Mouse (Mus musculus) large intestine, adult 2 months (tissue): ENCODE data around the gene Cuedc2. TPM values are rescaled to one million over a fixed set of nuclear protein-coding genes. Genes with fewer than 3 reads are reported as not detected.

Experiments
- DNase-seq: peaks from one replicate; pipeline ENCODE4 v3.0.0-alpha.2; 2012; ENCODE audit warnings: low read depth, low spot score
- WGBS: fragments of 180-500 bp; shearing (Covaris S2); methylation state at CpG from one replicate; pipeline ENCODE4 v1.1.7; 2018; 5-methylcytosine and 5-hydroxymethylcytosine counted together
- polyA plus RNA-seq: library from polyadenylated mRNA; depleted of rRNA; stranded (reverse); fragments of >200 nt; gene quantifications from 2 replicates; pipeline ENCODE4 v1.2.3, GENCODE M21; 2012

Gene Cuedc2
- polyA plus RNA-seq, 1 experiment, result 47.9 TPM

DNA sequence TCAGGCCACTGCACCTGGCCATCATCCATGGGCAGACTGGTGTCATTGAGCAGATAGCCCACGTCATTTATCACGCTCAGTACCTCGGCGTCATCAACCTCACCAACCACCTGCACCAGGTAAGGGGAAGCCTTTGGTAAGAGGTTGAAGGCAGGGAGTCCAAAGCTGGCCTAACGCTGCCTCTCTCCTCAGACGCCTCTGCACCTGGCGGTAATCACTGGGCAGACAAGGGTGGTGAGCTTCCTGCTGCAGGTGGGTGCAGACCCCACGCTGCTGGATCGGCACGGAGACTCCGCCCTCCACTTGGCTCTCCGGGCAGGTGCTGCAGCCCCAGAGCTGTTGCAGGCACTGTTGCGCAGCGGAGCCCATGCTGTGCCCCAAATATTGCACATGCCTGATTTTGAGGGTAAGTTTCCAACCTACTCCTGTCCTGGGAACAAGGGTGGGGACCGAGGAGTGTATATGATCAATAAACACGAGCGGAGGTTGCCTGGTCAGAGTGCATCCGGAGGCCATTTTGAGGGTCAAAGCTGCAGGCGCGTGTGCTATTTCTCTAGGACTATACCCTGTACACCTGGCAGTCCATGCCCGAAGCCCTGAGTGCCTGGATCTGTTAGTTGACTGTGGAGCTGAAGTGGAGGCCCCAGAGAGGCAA lies 28.7 kb downstream of the Cuedc2 start:
- 86% methylated on average over 21 of the region's 21 CpGs for WGBS
- no peak for DNase-seq

GRCm38 (mm10) chr19:46308706-46309435 lies 29.6 kb downstream of the Cuedc2 start:
- WGBS, result 6% methylated on average over 47 of the region's 47 CpGs
- DNase-seq, result no peak

GRCm38 (mm10) chr19:46308303-46308702 lies 30.2 kb downstream of the Cuedc2 start:
- DNase-seq, result no peak

GRCm38 (mm10) chr19:46307781-46308180 lies 30.7 kb downstream of the Cuedc2 start:
- WGBS, result 93% methylated on average over 16 of the region's 16 CpGs
- DNase-seq, result no peak

More at GRCm38 (mm10) chr19:46308303-46308702, 30.2 kb downstream of the Cuedc2 start:
- WGBS, result 91% methylated on average over 16 of the region's 16 CpGs

- WGBS, result 92% methylated on average over 9 of the region's 9 CpGs
- DNase-seq, result no peak
Measured at GRCm38 (mm10) chr19:46306751-46307289, 31.7 kb downstream of the Cuedc2 start.

DNA sequence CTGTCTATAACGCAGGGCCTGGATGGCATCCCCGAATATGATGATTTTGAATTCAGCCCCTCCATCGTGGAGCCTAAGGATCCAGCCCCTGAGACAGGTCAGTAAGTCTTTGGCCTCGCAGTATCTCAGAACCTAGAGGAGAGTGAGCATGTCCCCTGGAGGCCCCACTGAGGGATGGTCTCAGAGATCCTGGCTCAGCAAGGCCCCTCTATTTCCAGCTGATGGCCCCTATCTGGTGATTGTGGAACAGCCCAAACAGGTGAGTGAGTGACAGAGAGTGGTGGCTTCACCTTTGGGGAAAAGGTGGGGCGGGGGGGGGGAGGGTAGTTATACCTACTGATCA lies 32.3 kb downstream of the Cuedc2 start:
- 68% methylated on average over 5 of the region's 5 CpGs for WGBS
- DNase-seq, result no peak

DNA sequence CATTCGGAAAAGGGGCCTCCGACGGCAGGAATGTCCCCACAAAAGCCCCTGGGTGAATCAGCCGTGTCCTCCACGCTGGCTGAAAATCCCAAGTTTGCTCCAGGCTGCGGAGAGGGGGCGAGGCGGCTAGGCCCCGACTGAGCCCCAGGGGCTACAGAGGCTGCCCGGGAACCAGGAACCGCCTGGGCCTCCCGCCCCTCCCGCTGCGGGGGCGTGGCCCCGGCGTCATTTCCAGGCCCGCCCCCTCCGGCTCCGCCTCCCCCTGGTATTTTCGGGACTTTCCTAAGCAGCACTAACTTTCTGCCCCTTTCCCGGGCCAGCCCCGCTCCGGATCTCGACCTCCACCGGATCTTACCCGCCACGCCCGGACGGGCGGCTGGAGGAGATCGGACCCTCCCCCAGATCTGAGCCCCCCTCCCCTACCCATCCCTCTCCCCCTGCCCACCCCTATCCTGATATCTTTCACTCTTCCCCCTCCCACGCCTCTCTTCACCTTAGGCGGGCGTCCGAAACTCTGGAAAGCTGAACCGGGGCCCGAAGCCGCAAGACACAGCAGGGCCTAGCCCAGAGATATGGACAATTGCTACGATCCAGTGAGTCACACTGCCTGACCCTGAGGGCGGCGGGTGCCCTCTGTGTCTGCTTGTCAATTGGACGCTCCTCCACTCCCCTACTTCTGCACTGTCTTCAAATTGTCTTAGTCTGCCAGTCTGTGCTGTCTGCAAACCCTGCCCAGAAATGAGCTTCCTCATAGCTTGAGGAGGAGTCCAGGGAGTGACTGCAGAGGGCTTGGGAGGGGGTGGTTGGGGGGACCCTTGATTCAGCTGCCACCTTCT lies 32.9 kb downstream of the Cuedc2 start:
- under 1% methylated on average over 41 of the region's 43 CpGs for WGBS
- peak; percentile 63 for DNase-seq

DNA sequence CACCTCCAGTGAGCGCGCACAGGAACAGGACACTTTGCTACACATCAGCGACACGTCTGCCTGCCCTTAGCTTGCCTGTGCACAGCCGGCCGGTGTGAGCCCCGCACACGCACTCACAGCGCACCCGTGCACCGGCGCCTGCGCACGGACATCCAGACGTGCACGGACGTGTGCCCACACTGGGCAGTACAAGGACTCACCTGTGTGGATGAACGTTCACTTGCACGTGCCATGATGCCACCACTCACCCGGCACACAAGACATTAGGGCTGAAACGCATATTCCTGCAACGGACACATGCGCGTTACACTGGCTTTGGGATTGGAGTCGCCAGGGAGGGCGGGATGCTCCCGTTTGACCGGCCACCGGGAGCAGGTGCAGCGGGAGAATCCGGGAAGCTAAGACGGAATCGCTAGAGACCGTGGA lies 33.6 kb downstream of the Cuedc2 start:
- under 1% methylated on average over 34 of the region's 34 CpGs for WGBS
- DNase-seq, result no peak

- DNase-seq, result peak; percentile 88
- under 1% methylated on average over 39 of the region's 39 CpGs for WGBS
Measured at GRCm38 (mm10) chr19:46304216-46304841, 34.2 kb downstream of the Cuedc2 start, which contains the start of gene Nfkb2. Nfkb2 (plus strand) TSS chr19:46304320.

GRCm38 (mm10) chr19:46303251-46304215 lies 35.0 kb downstream of the Cuedc2 start:
- 22% methylated on average over 18 of the region's 18 CpGs for WGBS
- peak; percentile 80 for DNase-seq

DNA sequence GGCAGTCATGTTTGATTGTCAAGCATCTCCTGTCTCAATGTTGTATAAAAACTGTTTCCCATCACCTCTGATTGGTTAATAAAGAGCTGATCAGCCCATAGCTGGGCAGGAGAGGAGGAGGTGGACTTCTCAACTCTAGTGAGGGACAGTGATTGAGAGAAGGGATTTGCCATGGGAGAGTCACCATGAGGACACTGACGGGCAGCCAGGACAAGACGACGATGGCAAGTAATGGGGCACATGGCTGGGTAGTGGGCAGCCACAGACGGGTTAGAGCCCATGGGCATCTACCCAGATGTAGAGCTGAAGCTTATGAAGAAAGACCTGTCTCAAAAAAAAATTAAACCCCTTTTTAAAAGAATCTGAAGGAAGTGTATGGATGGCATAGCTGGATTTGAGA lies 36.0 kb downstream of the Cuedc2 start:
- WGBS, result 94% methylated on average over 4 of the region's 4 CpGs
- DNase-seq, result no peak

- WGBS, result 52% methylated on average over 8 of the region's 8 CpGs
- no peak for DNase-seq
Measured at GRCm38 (mm10) chr19:46300294-46301045, 38.0 kb downstream of the Cuedc2 start.

DNA sequence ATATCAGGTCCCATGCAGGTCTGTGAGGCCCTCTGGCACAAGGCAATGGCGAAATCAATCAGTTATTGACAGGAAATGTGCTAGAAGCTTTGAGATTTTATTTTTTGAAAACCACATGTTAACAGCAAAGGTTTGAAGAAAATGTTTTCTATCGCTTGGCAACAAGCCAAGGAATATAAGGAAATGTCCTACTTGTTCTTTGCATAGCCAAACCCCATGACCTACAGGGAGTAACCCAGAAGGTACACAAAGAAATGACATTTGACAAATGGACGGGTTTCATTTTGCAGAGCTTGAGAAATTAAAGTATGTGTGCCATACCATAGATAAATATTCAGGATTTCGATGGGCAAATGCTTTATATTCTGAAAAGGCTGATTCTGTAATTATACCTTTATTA lies 41.6 kb downstream of the Cuedc2 start:
- DNase-seq, result peak; percentile 59
- 24% methylated on average over 4 of the region's 4 CpGs for WGBS

DNA sequence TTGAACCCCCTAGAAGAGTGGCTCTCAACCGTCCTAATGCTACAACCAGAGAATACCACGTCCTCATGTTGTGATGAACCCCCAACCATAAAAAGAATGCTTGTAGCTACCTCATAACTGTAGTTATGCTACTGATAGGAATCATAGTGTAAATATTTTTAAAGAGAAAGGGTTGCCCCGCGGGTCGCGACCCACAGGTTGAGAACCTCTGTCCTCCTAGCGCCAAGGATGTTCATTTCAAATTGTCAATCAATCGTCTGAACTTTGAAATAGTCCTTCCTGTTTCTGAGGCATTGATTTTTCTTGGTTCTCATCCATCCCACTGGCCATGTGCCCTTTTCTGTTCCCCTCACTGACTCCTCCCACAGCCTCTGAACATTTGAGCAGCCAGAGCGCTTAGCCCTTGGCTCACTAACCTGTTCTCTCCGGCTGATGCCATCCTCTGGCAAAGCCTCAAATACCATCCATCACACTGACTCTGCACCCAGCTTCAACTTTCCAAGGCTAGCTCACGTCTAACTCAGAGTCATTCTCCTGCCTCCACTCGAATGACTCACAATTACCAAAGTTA lies 47.9 kb downstream of the Cuedc2 start:
- no peak for DNase-seq
- WGBS, result 57% methylated on average over 12 of the region's 12 CpGs

- DNase-seq, result no peak
- WGBS, result 89% methylated on average over 3 of the region's 3 CpGs
Measured at GRCm38 (mm10) chr19:46287566-46287965, 50.9 kb downstream of the Cuedc2 start.

- DNase-seq, result no peak
- WGBS, result 88% methylated on average over 3 of the region's 3 CpGs
Measured at GRCm38 (mm10) chr19:46286926-46287325, 51.6 kb downstream of the Cuedc2 start.

DNA sequence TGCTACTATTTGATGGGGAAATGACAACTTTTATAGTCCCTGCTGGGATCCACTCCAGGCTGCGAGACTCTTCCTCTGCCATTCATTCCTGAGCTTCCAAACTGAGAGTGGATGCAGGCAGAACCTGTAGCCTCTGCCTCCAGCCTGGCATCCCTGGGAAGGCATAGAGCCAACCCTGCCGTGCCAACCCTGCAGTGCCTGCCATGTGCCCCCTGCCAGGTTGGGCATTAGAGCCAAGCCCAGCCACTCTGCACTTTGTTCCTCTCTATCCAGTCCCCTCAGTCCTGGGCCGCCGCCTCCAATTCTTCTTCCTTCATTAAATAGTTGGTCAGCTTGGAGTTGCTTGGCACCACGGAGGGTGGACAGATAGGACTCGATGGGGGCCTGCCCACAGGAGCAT lies 52.5 kb downstream of the Cuedc2 start:
- WGBS, result 77% methylated on average over 6 of the region's 6 CpGs
- DNase-seq, result no peak

GRCm38 (mm10) chr19:46285631-46286030 lies 52.9 kb downstream of the Cuedc2 start:
- WGBS, result 94% methylated on average over 7 of the region's 7 CpGs

More at GRCm38 (mm10) chr19:46285631-46286030, 52.9 kb downstream of the Cuedc2 start:
- DNase-seq, result no peak
